Mouse (Mus musculus) midbrain, embryonic 10.5 days (tissue): Measurements from ENCODE around the gene Tnr. TPM values are rescaled to one million over a fixed set of nuclear protein-coding genes. Genes with fewer than 3 reads are reported as not detected.

Experiments used
- DNase-seq: peaks from one replicate; pipeline ENCODE4 v3.0.0-alpha.2; 2017; ENCODE audit warnings: low spot score
- H3K27ac ChIP-seq: fragments of 300-500 bp; sonication (generic); replicated peaks from 2 replicates; pipeline ENCODE4 v1.5.1; 2016; ENCODE audit warnings: mild to moderate bottlenecking
- H3K27me3 ChIP-seq: fragments of 300-500 bp; sonication (generic); 2 replicates; pipeline ENCODE4 v1.6.1; 2016; ENCODE audit warnings: low read depth, mild to moderate bottlenecking; ENCODE audit not compliant: poor library complexity, severe bottlenecking
- H3K36me3 ChIP-seq: fragments of 300-500 bp; sonication (generic); 2 replicates; pipeline ENCODE4 v1.6.1; 2016; ENCODE audit warnings: mild to moderate bottlenecking, moderate library complexity
- H3K4me1 ChIP-seq: fragments of 300-500 bp; sonication (generic); 2 replicates; pipeline ENCODE4 v1.6.1; 2016
- H3K4me3 ChIP-seq: fragments of 300-500 bp; sonication (generic); 2 replicates; pipeline ENCODE4 v1.5.1; 2016; ENCODE audit warnings: mild to moderate bottlenecking, moderate library complexity
- H3K9me3 ChIP-seq: fragments of 300-500 bp; sonication (generic); replicated peaks from 2 replicates; pipeline ENCODE4 v1.6.1; 2016; ENCODE audit warnings: mild to moderate bottlenecking
- WGBS: fragments of 180-500 bp; shearing (Covaris S2); methylation state at CpG from one replicate; pipeline ENCODE4 v1.1.7; 2016; 5-methylcytosine and 5-hydroxymethylcytosine counted together
- polyA plus RNA-seq: library from polyadenylated mRNA; unstranded; fragments of >200 nt; fragmentation: Nextera tagmentation; extraction: Ambion mirVana; gene quantifications from 2 replicates; pipeline ENCODE4 v1.2.1, GENCODE M21; 2016

Gene Tnr
- polyA plus RNA-seq, 1 experiment from 2014 or later, result 0.05 TPM

DNA sequence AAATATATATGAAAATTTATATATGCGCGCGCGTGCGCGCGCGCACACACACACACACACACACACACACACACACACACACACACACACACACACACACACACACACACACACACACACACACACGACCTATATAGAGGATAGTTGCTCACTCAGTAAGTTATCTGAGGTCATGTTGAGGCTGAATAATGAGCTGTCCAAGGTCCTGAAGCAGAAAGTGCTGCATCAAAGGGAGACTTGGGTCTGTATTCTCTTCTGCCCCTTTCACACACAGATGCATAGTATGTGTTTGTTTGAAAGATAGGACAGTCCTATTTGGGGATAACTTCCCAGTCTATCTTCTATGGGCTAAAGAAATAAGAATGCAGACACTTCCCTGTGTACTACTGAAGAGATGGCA lies 178.5 kb downstream of the Tnr start:
- peak; percentile 28 for DNase-seq
- H3K27ac ChIP-seq, result no peak overlapping the region
- H3K4me3 ChIP-seq, result no peak overlapping the region
- H3K9me3 ChIP-seq, result no peaks in the 10 kb centered on the region
- no peaks in the 10 kb centered on the region for H3K27me3 ChIP-seq
- peaks cover 13% of the 10 kb centered on the region; the same call in 1 of the 2 replicates for H3K4me1 ChIP-seq
- no peaks in the 10 kb centered on the region for H3K36me3 ChIP-seq
- WGBS, result 71% methylated on average over 5 of the region's 9 CpGs

- no peaks in the 10 kb centered on the region for H3K4me1 ChIP-seq
- no peak overlapping the region for H3K4me3 ChIP-seq
- H3K36me3 ChIP-seq, result no peaks in the 10 kb centered on the region
- WGBS, result 81% methylated on average over 3 of the region's 3 CpGs
- no peaks in the 10 kb centered on the region for H3K9me3 ChIP-seq
- H3K27ac ChIP-seq, result no peak overlapping the region
- DNase-seq, result no peak
- H3K27me3 ChIP-seq, result no peaks in the 10 kb centered on the region
Observed at GRCm38 (mm10) chr1:159704925-159705324, 181.4 kb downstream of the Tnr start.

- Histone ChIP-seq H3K9me3 (no peaks in the 10 kb centered on the region), H3K4me1 (no peaks in the 10 kb centered on the region), H3K27ac (no peak overlapping the region), H3K27me3 (no peaks in the 10 kb centered on the region), H3K36me3 (no peaks in the 10 kb centered on the region), H3K4me3 (no peak overlapping the region)
- DNase-seq, result no peak
- 92% methylated on average over 1 of the region's 1 CpGs for WGBS
Observed at GRCm38 (mm10) chr1:159716301-159716700, 192.7 kb downstream of the Tnr start.

DNA sequence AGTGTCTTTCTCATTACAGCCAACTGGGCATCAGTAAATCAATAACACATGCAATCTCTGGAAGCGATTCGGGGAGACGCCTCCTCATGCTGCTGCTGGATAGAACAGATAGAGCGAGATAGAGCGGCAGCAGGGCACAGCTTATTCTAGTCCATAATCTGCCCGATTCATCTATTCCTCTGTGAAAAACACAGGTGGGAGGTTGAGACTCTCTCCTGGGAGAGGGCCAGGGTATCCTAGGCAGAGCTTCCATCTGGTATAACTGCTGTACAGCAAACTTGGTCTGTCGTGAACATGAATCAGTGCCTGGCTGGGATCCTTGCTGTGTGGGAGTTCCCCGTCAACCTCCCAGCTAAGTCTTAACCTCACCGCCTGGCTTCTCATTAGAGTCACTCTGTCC lies 193.4 kb downstream of the Tnr start:
- Histone ChIP-seq H3K27ac (no peak overlapping the region), H3K36me3 (no peaks in the 10 kb centered on the region), H3K27me3 (no peaks in the 10 kb centered on the region), H3K9me3 (no peaks in the 10 kb centered on the region), H3K4me1 (no peaks in the 10 kb centered on the region), H3K4me3 (no peak overlapping the region)
- DNase-seq, result no peak
- WGBS, result 87% methylated on average over 9 of the region's 9 CpGs

DNA sequence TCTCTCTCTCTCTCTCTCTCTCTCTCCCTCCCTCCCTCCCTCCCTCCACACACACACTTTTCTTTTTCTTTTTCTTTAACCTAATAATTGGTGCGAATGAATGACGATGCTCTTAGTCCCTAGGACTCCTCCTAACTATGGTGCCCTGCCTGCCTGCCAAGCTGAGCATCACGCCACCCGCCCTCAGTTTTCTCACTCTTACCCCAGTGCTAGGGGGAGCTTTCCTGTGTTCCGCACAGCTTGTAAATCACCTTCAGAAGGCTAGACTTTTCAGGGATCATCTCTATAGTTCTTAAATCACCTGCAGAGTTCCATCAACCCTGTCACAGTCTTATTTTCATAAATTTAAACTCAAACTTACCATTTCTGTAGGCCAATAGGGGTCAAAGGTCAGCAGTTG lies 200.2 kb downstream of the Tnr start:
- 91% methylated on average over 5 of the region's 5 CpGs for WGBS
- DNase-seq, result no peak

GRCm38 (mm10) chr1:159729270-159729669 lies 205.7 kb downstream of the Tnr start:
- Histone ChIP-seq H3K36me3 (no peaks in the 10 kb centered on the region), H3K9me3 (no peaks in the 10 kb centered on the region), H3K4me3 (no peak overlapping the region), H3K27ac (no peak overlapping the region), H3K27me3 (no peaks in the 10 kb centered on the region), H3K4me1 (no peaks in the 10 kb centered on the region)
- WGBS, result 93% methylated on average over 6 of the region's 6 CpGs
- no peak for DNase-seq

More for the DNA sequence above, 200.2 kb downstream of the Tnr start:
- Histone ChIP-seq H3K27me3 (no peaks in the 10 kb centered on the region), H3K36me3 (no peaks in the 10 kb centered on the region), H3K9me3 (no peaks in the 10 kb centered on the region), H3K4me3 (no peak overlapping the region), H3K4me1 (no peaks in the 10 kb centered on the region), H3K27ac (no peak overlapping the region)

DNA sequence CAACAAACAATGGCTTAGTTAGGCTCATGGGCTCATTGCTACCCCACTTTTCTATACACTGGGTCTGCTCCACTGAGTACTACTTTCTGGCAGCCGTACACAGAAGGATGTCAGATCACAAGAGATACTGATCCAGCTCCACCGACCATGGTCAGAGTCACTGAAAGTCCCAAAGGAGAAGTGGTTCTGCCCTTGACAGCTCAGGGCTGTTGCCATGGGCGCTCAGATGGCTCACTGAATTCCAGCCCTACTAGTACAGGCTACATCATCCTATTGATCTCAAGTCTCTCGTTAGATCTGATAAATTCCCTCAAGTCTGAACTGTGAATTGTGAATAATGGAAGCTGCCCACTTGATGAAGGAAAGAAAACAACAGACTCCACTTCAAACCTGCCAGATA lies 207.3 kb downstream of the Tnr start:
- no peaks in the 10 kb centered on the region for H3K4me1 ChIP-seq
- 69% methylated on average over 4 of the region's 4 CpGs for WGBS
- no peaks in the 10 kb centered on the region for H3K27me3 ChIP-seq
- no peak for DNase-seq
- no peaks in the 10 kb centered on the region for H3K9me3 ChIP-seq
- no peak overlapping the region for H3K27ac ChIP-seq
- no peak overlapping the region for H3K4me3 ChIP-seq
- no peaks in the 10 kb centered on the region for H3K36me3 ChIP-seq

DNA sequence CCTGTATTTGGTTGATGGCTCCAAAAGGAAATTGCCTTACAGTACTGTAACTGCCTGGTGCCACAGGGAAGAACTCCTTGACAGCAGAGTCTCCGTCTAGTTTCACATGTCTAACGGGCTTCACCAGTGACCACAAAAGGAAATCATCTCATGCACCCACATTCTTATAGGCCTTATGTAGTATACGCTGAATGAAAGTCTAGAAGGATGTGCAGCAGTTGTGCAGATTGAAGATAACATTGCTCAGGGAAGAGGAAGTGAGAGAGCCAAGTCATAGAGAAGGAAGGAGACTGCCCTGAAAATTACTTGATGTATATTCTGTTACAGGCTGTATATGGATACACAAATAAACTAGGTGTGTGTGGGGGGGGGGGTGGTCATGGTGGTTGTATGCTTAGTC lies 211.5 kb downstream of the Tnr start:
- 91% methylated on average over 3 of the region's 3 CpGs for WGBS

GRCm38 (mm10) chr1:159739478-159739877 lies 215.9 kb downstream of the Tnr start:
- no peaks in the 10 kb centered on the region for H3K36me3 ChIP-seq
- H3K27me3 ChIP-seq, result no peaks in the 10 kb centered on the region
- no peak overlapping the region for H3K4me3 ChIP-seq
- no peaks in the 10 kb centered on the region for H3K9me3 ChIP-seq
- DNase-seq, result no peak
- 84% methylated on average over 3 of the region's 3 CpGs for WGBS
- no peak overlapping the region for H3K27ac ChIP-seq
- H3K4me1 ChIP-seq, result peaks cover 20% of the 10 kb centered on the region

More for the DNA sequence above, 211.5 kb downstream of the Tnr start:
- Histone ChIP-seq H3K4me3 (no peak overlapping the region), H3K27me3 (no peaks in the 10 kb centered on the region), H3K4me1 (peaks cover 6% of the 10 kb centered on the region), H3K27ac (no peak overlapping the region), H3K36me3 (no peaks in the 10 kb centered on the region), H3K9me3 (no peaks in the 10 kb centered on the region)
- no peak for DNase-seq

GRCm38 (mm10) chr1:159741237-159742002 lies 217.9 kb downstream of the Tnr start:
- H3K4me3 ChIP-seq, result no peak overlapping the region
- DNase-seq, result no peak
- no peaks in the 10 kb centered on the region for H3K36me3 ChIP-seq
- H3K27ac ChIP-seq, result no peak overlapping the region
- H3K9me3 ChIP-seq, result no peaks in the 10 kb centered on the region
- 49% methylated on average over 3 of the region's 3 CpGs for WGBS
- H3K4me1 ChIP-seq, result peaks cover 17% of the 10 kb centered on the region
- H3K27me3 ChIP-seq, result no peaks in the 10 kb centered on the region

- no peak overlapping the region for H3K27ac ChIP-seq
- H3K4me1 ChIP-seq, result peaks cover 14% of the 10 kb centered on the region
- H3K27me3 ChIP-seq, result no peaks in the 10 kb centered on the region
- no peak for DNase-seq
- H3K9me3 ChIP-seq, result no peaks in the 10 kb centered on the region
- no peaks in the 10 kb centered on the region for H3K36me3 ChIP-seq
- WGBS, result 83% methylated on average over 3 of the region's 3 CpGs
- no peak overlapping the region for H3K4me3 ChIP-seq
Observed at GRCm38 (mm10) chr1:159742003-159742274, 218.4 kb downstream of the Tnr start.

- Histone ChIP-seq H3K36me3 (no peaks in the 10 kb centered on the region), H3K9me3 (no peaks in the 10 kb centered on the region), H3K27me3 (no peaks in the 10 kb centered on the region), H3K27ac (no peak overlapping the region), H3K4me1 (peaks cover 18% of the 10 kb centered on the region), H3K4me3 (no peak overlapping the region)
- DNase-seq, result no peak
- 81% methylated on average over 2 of the region's 2 CpGs for WGBS
Observed at GRCm38 (mm10) chr1:159743744-159744253, 220.2 kb downstream of the Tnr start.

DNA sequence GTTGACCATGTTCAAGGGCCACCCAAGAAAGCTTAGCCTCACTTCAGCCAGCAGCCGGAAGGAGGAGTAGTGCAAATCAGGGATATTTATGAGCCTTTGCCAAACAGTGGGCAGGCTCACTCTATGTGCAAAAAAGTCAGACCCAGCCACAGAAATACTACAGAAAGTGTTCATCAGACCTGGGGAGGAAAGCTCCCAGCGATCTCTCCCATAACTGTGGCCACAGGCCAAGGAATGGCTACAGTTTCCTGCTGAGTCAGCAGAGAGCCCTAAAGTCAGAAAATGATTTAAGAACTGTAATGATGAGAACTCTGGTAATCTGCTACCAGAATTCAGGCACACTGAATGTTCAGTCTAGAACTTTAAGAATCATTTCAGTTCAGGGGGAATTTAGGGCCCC lies 221.7 kb downstream of the Tnr start:
- Histone ChIP-seq H3K9me3 (no peaks in the 10 kb centered on the region), H3K4me1 (peaks cover 20% of the 10 kb centered on the region), H3K36me3 (no peaks in the 10 kb centered on the region), H3K4me3 (no peak overlapping the region), H3K27ac (no peak overlapping the region), H3K27me3 (no peaks in the 10 kb centered on the region)
- DNase-seq, result no peak
- WGBS, result 98% methylated on average over 2 of the region's 2 CpGs
